Mouse (Mus musculus): ENCODE data around the gene Kbtbd13. TPM values are rescaled to one million over a fixed set of nuclear protein-coding genes. Genes with fewer than 3 reads are reported as not detected.

The Kbtbd13 gene
- 0.53 and 0.77 TPM in 2 replicates for polyA plus RNA-seq (2012; rRNA removed; ENCODE audit: low replicate concordance)

DNA sequence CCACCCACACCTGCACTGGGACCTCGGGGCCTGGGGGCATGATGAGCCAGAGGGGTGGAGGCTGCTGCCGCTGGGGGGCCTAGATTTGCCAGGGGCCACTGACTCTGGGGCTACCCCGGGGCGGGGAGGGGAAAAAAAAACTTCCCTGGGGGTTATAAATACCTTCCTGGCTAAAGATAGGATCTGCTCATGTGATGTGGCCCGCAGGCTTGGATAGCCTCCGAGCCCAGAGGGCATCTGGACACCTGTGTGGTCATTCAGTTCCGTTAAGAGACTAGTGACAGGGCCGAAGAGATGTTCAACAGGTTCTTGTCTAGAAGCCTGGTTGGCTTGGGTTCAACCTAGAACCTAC, at the start of gene Kbtbd13:
Gene Kbtbd13, minus strand, starts transcription at position 40 of the 352 bp plus-strand sequence.

DNA sequence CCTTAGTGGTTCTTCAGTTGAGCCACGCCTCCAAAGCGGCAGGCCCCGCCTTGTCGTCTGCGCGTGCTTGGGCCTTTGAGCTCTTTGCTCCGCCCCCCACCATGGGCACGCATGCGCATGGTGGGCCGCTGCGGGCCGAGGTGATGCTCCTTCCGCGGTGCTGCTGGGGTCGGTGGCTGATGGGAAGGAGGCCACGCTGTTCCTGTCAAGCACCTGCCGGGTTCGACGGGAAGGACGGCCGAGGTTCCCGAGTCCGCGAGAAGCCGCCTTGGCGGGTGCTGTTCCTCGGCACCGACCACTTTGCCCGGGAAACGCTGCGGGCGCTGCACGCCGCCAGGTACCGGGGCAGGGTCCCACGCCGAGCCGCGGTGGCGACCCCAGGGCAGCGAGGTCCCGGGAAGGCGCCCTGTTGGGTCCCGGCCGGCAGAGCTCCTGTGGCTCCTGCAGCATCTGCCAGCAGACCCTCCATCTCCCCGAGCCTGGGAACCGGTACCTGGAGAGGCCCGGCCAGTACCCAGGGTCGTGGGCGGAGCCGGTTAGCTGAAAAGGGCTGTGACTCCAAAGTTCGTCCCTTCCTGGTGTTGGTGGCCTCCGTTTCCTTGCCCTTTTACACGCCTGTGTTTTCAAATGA, 44.3 kb upstream of the Kbtbd13 start, which contains the start of gene Mtfmt:
Gene Mtfmt, plus strand, starts transcription at position 112 of the 631 bp plus-strand sequence.

DNA sequence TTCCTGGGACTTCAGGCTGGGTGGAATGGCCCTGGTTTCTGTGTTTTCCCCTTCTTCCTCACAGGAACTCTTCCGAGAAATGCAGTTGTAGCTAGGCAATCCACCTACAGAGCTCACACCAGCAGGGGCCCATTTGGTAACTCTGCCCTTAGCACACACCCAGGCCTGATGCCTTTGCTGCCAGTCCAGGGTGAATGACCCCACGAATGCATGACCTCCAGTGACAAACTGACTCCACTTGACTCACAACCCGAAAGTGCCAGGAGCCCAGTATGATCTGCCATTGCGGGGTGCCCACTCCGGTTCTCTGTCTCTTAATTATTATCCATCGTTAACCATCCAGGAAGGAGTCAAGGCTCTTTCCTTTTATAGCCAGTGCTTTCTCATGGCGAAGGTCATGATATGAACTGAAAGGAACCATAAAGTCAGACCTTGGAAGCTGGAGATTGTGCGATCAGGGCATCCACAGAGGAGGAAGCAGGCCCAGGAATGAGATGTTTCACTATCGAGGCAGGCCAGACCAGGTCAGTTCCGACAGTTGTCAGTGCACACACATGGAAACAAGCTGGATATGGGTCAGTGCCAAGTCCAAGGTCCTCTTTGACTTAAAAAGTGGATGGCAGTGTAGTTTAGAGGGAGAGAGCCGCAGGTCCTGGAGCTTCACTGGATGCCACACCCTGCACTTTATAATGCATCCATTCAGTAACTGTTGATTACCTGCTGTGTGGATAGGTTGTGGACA, 31.5 kb upstream of the Kbtbd13 start, which contains the start of gene Slc51b:
Gene Slc51b, minus strand, starts transcription at position 196 of the 742 bp plus-strand sequence.

DNA sequence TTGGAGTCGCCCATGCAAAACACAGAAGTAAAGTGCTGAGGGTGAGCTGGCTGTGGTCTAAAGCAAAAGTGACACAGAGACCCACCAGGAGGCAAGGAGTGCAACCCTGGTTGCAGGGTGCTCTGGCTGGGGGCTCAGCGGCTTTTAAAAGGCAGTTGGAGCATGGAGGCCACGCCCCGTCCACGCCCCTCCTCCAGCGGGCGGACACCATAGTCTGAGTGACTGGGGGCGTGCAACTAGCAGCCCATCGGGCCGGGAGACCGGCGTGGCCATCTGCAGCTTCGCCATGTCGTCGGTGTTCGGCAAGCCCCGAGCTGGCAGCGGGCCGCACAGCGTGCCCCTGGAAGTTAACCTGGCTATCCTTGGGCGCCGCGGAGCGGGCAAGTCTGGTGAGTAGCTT, 6.8 kb upstream of the Kbtbd13 start, which contains the start of gene Rasl12:
Gene Rasl12, plus strand, starts transcription at position 228 of the 400 bp plus-strand sequence.

DNA sequence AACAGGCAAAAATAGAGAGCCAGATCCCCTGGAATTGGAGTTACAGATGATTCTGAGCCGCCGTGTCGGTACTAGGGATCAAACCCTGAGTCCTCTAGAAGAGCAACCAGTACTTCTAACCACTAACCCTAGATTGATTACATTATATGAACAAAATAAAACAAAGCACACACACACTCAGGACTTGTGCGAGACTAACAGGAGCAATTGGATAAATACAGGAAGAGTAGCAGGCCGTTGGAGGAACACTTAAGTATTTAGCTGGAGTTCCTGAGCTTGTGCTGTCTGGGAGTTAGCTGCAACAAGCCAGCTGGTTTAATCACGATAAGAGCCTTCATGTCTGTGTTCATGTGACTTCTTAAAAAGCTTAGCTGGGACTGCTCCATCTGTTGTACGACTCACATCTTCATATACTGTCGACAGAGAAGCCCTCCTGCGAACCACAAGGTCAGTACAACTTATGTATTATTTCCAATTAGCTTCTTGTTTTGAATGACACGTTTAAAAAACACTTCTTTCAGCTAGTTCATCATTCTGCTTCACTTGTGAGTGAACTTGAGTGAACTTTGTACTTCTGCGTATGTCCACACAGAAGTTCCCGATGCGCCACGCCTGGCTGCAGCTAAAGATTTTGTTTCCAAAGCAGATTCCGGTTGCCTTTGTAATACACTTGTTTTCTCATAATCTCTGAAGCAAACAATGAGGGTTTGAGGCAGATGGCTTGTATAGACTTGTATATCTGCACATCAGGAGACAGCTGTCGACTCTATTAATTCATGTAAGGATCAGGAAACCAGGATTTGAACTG, 30.6 kb downstream of the Kbtbd13 start, which contains the start of gene Ubap1l:
Gene Ubap1l, plus strand, starts transcription at position 401 of the 808 bp plus-strand sequence.

DNA sequence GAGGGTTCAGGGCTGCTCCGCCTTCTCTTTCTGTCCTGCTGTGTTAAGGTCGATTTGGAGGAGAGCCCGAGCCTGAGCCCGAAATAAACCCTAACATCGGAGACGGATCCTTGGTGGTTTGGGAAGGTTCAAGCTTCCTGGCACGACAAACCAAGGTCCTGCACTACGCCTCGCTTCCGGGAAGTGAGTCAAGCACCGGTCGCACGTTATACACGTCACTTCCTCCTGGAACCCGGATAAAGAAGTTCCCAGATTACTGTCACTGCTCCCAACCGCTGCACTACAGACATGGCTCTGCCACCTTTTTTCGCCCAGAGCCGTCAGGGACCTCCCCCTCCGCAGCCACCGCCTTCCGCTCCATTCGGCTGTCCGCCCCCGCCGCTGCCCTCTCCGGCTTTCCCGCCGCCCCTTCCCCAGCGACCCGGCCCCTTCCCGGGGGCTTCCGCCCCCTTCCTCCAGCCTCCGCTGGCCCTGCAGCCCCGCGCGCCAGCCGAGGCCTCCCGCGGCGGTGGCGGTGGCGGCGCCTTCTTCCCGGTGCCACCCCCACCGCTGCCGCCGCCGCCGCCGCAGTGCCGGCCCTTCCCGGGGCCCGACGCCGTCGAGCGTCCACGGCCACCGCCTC, 45.5 kb downstream of the Kbtbd13 start, which contains the start of gene Pdcd7:
Gene Pdcd7, plus strand, starts transcription at position 251 of the 622 bp plus-strand sequence.

Other genes with a start within 250 kb of the Kbtbd13 start
- 12.6 and 13.0 TPM in 2 replicates for gene Parp16, start 196.3 kb downstream of the Kbtbd13 start, polyA plus RNA-seq (2012; rRNA removed; ENCODE audit: low replicate concordance)
- 0.36 and 1.6 TPM in 2 replicates for gene Cilp, start 126.5 kb downstream of the Kbtbd13 start, polyA plus RNA-seq (2012; rRNA removed; ENCODE audit: low replicate concordance)
- gene Clpx, start 97.4 kb downstream of the Kbtbd13 start, polyA plus RNA-seq (2012; rRNA removed; ENCODE audit: low replicate concordance), result 5.8 and 10.1 TPM in 2 replicates
- 11.4 and 20.3 TPM in 2 replicates for gene Pdcd7, start 45.5 kb downstream of the Kbtbd13 start, polyA plus RNA-seq (2012; rRNA removed; ENCODE audit: low replicate concordance)
- gene Ubap1l, start 30.6 kb downstream of the Kbtbd13 start, polyA plus RNA-seq (2012; rRNA removed; ENCODE audit: low replicate concordance), result 0.72 and 0.77 TPM in 2 replicates
- 1.3 and 2.5 TPM in 2 replicates for gene Rasl12, start 6.9 kb upstream of the Kbtbd13 start, polyA plus RNA-seq (2012; rRNA removed; ENCODE audit: low replicate concordance)
- gene Slc51b, start 31.3 kb upstream of the Kbtbd13 start, polyA plus RNA-seq (2012; rRNA removed; ENCODE audit: low replicate concordance), result 2.1 and 4.2 TPM in 2 replicates
- gene Mtfmt, start 44.1 kb upstream of the Kbtbd13 start, polyA plus RNA-seq (2012; rRNA removed; ENCODE audit: low replicate concordance), result 2.8 and 5.3 TPM in 2 replicates
- 7.1 and 9.0 TPM in 2 replicates for gene Spg21, start 69.3 kb upstream of the Kbtbd13 start, polyA plus RNA-seq (2012; rRNA removed; ENCODE audit: low replicate concordance)
- gene Ankdd1a, start 128.5 kb upstream of the Kbtbd13 start, polyA plus RNA-seq (2012; rRNA removed; ENCODE audit: low replicate concordance), result not detected in 2 replicates
- gene Plekho2, start 188.4 kb upstream of the Kbtbd13 start, polyA plus RNA-seq (2012; rRNA removed; ENCODE audit: low replicate concordance), result 9.5 and 12.6 TPM in 2 replicates
- gene Pif1, start 195.5 kb upstream of the Kbtbd13 start, polyA plus RNA-seq (2012; rRNA removed; ENCODE audit: low replicate concordance), result 2.1 and 3.0 TPM in 2 replicates
- gene Rbpms2, start 238.0 kb upstream of the Kbtbd13 start, polyA plus RNA-seq (2012; rRNA removed; ENCODE audit: low replicate concordance), result 24.6 and 30.1 TPM in 2 replicates